Mouse (Mus musculus) CH12F3 (cell line): ENCODE results near the gene Tshr.
"Not testable (repeated sequence)": the region's sequence is repeated elsewhere in the genome, so short reads cannot be mapped to it uniquely, and the experiment has no call there.

ENCODE experiments used
- in situ Hi-C: fragments of 300-500 bp; cut with MboI; formaldehyde crosslinking; loops from 2 replicates; pipeline ENCODE4 v1.14.3; 2020; ENCODE audit warnings: low sequenced_read_pairs

Gene Tshr

GRCm38 (mm10) chr12:91585815-91586214, 201.5 kb downstream of the Tshr start:
- in situ Hi-C loops, result not testable (repeated sequence)

DNA sequence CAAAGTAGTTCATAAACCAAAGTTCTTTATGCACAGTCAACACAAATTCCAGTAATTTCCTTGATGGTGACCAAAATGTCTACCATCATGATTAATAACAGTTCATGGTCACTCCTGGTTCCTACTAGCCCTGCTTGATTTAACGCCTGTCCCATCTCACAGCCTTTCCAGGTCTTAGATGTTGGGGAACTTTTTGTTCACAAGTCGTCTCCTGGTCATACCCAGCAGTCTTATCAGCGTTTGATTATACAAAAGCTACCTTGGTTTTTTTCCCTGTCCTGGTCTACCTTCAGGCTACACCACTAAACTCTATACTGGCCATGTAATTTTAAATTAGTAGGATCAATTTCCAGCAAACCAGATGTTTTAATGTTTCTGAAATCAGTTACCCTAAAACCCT, 202.7 kb downstream of the Tshr start:
- in situ Hi-C loops, result no loop called here

DNA sequence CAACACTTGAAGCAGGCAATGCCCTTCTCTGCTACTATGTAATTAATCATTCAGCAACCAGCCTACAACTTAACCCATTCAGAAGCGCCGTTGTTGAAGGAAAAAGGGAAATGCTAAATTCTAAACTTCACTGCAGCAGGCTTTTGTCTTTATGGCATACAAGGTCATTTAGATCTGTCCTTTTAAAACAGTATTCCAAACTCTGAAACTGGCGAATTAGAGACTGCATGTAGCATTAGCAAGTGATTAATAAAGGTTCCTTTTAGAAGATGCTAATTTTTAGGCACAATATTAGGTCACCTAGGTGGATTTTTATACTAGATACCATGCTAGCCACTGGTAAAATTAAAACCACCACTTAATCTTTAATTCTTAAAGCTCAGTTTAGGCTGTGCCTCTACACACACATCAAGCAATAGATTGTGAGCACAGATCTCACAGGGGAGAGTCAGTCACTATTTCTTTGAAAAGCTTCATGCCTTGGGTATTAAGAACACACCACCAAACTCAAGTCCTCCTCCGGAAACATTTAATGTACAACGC, 203.2 kb downstream of the Tshr start:
- in situ Hi-C loops, result no loop called here

DNA sequence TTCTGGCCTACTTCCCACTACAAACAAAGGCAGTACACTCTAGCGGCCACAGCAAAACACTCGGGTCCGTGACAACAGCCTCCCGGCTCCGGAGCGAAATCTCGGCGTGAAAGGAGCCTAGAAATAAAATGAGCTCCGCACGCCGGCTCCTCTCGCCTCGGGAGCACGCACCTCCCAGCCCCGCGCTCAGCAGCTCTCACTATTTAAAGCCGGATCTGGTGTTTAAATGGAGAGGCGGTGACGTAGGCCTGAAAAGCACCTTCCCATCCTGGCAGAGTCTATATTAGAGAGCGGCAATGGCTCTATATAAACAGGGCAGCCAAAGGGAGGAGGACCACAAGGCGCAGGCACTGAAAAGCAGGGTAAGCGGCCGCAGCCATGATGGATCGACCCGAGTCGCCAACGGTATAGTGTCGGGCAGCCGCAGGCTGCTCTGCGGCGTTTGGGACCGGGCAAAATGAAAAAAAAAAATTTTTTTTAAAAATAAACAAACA, 203.9 kb downstream of the Tshr start:
- in situ Hi-C loops, result no loop called here

DNA sequence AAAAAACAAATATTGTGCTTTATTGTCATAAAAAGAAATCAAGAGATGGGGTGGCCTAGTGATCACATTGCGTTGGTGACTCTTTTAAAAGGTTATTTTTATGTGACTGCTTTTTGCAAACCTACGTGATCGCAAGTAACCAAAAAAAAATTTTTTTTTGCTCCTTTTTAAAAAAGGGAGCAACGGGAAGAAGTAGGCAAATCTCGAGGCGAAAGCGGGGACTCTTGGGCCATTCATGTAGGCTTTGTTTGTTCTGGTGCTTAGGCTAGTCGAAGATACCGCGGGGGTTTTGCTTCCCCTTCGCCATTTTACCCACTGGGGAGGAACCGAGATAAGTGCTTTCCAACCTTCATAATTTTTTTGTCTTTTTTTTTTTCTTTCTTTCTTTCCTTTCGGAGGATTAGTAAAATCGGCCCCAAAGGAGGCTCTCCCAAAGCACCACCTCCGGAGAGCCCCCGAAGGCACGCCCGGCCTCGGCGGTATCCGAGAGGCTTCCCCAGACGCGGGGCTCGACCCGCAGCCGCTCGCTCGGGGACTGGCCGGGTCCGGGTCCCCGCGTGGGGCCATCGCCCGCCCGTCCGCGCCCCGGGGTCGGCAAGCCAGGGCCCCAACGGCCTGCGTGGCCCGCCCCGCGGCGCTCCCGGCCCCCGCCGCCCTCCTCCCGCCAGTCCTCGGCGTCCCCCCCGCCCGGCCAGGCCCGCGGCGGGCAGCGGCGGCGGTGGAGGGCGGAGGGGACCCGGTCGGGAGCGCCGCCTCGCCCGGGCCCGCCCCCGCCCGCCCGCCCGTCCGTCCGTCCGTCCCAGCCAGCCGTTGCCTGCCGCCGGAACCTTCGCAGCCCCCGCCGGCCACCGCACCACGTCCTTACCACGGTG, 204.5 kb downstream of the Tshr start:
- in situ Hi-C loops, result no loop called here

GRCm38 (mm10) chr12:91589542-91589846, 205.1 kb downstream of the Tshr start:
- in situ Hi-C loops, result no loop called here

DNA sequence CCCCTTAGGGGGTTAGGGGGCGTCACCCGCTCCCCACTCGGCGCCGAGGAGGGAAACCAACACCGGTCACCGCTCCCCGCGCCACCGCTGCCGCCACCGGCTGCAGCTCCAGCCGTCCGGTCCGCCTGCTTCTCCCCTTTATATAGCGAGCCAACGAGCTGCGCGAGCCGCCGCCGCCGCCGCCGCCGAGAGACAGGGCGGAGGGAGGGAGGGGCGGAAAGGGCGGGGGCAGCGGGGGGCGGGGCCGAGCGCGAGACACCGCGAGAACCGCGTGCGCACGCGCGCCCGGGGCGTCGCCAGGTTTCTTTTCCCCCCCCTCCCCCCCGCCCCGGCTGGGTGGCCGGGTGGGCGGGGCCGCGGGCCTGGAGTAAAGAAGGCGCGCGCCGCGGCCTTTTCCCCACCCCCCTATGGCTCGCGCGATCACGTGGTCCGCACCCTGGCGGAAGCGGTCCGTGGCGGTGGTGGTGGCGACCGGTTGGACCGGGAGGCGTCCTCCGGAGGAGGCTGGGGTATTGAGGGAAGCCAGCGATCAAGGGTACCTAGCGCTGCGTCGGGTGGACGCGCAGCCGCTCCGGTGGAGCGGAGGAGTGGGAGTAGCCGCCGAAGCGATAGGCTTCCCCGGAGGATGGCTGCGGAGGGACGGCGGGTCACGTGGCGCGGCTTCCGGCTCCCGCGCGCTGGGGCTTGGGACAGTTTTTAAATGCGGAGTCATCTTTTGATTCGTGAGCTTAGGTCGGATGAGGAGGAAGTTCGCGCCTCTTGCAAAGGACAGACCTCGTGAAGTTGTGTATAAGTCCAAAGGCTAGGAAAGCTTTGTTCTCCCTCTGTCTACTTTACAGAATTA, 205.7 kb downstream of the Tshr start, which contains the start of gene Gtf2a1:
Gtf2a1 (minus strand) TSS at position 641 of the 844 bp plus-strand sequence.
- in situ Hi-C loops, result no loop called here

GRCm38 (mm10) chr12:91590716-91591115, 206.4 kb downstream of the Tshr start:
- in situ Hi-C loops, result no loop called here

DNA sequence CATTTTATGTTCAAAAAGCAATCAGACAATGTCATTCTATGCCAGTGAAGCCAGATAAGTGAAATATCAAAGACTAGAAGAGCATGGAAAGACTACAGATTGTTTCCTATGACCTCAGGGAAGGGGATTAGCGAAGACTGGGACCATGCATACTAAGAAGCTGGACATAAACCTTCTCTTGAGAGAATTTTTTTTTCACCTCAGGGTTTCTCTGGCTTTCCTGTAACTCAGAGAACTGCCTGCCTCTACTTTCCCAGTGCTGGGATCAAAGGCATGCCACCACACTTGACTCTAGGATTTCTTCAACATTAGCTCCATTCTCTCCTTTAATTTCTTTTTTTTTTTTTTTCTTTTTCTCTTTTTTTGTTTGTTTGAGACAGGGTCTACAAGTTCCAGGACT, 206.8 kb downstream of the Tshr start:
- in situ Hi-C loops, result no loop called here

- in situ Hi-C loops, result no loop called here
These were observed 207.8 kb downstream of the Tshr start for GRCm38 (mm10) chr12:91592128-91592527.
